Mouse (Mus musculus): ENCODE measurements around the gene Pim2. TPM values are rescaled to one million over a fixed set of nuclear protein-coding genes. Genes with fewer than 3 reads are reported as not detected.

Gene Pim2
- 10.7 TPM in 2 replicates for polyA plus RNA-seq (2014; fragmentation: Nextera tagmentation; extraction: Ambion mirVana)

DNA sequence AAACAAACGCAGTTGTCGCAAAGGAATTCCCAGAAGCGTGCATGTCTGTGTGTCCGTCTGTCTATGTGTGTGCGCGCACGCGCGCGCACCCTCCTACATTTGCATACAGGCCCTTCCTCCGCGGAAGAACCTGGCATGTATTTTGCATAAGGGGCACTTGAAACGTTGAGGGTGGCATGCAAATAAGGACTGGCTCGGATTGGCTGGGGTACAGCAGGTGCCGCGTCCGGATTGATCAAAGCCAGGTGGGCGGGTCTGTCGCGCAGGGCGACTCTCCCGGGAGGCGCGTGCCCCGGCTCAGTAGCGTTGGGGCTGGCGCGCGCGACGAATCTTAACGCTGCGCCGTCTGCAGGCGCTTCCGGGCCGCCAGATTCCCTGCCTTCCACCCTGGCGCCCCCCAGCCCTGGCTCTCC lies at the start of gene Pim2:
Gene Pim2, plus strand, starts transcription at position 256 of the 413 bp plus-strand sequence.
- peaks cover 3% of the 10 kb centered on the region; the same call in 1 of the 2 replicates for H3K4me1 ChIP-seq (replicated peaks; ENCODE audit: control insufficient read depth, insufficient read depth, low read length)

DNA sequence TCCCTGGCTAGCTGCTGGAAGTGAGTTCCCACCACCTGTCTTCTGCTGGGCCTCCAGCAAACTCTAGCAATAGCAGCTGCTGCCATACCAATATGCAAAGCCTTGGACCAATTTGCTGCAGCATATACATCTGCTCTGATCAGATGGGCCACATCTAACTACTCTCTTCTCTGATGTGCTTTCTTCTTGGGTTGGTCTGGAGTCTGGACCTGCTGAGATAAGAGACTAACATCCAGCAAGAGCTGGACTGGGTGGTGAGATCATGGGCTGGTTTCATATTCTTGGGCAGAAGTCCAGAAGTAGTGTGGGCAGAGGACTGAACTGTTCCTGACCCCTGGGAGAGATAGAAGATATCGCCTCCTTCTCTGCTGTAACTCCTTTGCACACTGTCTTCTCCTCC lies 40.9 kb upstream of the Pim2 start:
- DNase-seq (ENCODE audit: low spot score): no peak
- 100% methylated on average over 1 of the region's 1 CpGs for WGBS
- H3K27me3 ChIP-seq (ENCODE audit: control insufficient read depth, insufficient read depth, low read length): no peaks in the 10 kb centered on the region
- no peak overlapping the region for H3K27ac ChIP-seq (ENCODE audit: low read depth, low read length)
- H3K9ac ChIP-seq (ENCODE audit: low read length): no peak overlapping the region
- ATAC-seq (replicated peaks; ENCODE audit: low FRiP score): no peak
- H3K4me1 ChIP-seq (replicated peaks; ENCODE audit: control insufficient read depth, insufficient read depth, low read length): no peaks in the 10 kb centered on the region
- H3K4me3 ChIP-seq (ENCODE audit: low read depth, low read length): no peak overlapping the region
- no peaks in the 10 kb centered on the region for H3K36me3 ChIP-seq (ENCODE audit: control insufficient read depth, insufficient read depth, low read length)
- H3K9me3 ChIP-seq (ENCODE audit: control insufficient read depth, low read length): no peaks in the 10 kb centered on the region
- no peak overlapping the region for H3K4me2 ChIP-seq (ENCODE audit: low read depth, low read length, severe bottlenecking)

More for the DNA sequence above, at the start of gene Pim2:
- peak within 1 kb of the TSS; percentile 91 for H3K4me2 ChIP-seq (ENCODE audit: low read depth, low read length, severe bottlenecking)
- H3K9ac ChIP-seq (ENCODE audit: low read length): peak within 1 kb of the TSS; percentile 45
- DNase-seq (ENCODE audit: low spot score) (peak; percentile 88), ATAC-seq (replicated peaks; ENCODE audit: low FRiP score) (peak; percentile 90)
- no peak within 1 kb of the TSS for H3K27ac ChIP-seq (ENCODE audit: low read depth, low read length)
- H3K27me3 ChIP-seq (ENCODE audit: control insufficient read depth, insufficient read depth, low read length): no peaks in the 10 kb centered on the region
- 12% methylated on average over 36 of the region's 38 CpGs for WGBS
- H3K36me3 ChIP-seq (ENCODE audit: control insufficient read depth, insufficient read depth, low read length): no peaks in the 10 kb centered on the region; the same call in 1 of the 2 replicates
- peak within 1 kb of the TSS; percentile 41 for H3K4me3 ChIP-seq (ENCODE audit: low read depth, low read length)
- H3K9me3 ChIP-seq (ENCODE audit: control insufficient read depth, low read length): no peaks in the 10 kb centered on the region

DNA sequence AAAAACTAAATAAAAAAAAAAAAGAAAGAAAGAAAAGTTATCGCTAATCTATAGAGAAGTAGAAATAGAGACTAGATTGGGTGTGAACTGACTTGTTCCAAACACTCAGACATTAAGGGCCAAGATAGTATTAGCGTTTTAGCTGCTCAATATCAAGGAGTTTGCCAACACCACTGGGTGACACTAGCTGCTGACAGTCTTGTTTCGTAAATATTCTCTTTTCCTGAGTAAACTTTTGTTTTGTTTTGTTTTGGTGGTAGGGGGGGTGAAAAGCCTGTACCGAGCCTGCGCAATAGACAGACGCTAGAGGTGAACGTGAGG lies 37.3 kb upstream of the Pim2 start:
- Histone ChIP-seq H3K4me1 (replicated peaks; ENCODE audit: control insufficient read depth, insufficient read depth, low read length) (no peaks in the 10 kb centered on the region), H3K4me2 (ENCODE audit: low read depth, low read length, severe bottlenecking) (peak overlapping the region; percentile 42; the same call in 1 of the 2 replicates), H3K27me3 (ENCODE audit: control insufficient read depth, insufficient read depth, low read length) (no peaks in the 10 kb centered on the region), H3K27ac (ENCODE audit: low read depth, low read length) (no peak overlapping the region), H3K4me3 (ENCODE audit: low read depth, low read length) (peak overlapping the region; percentile 71), H3K9ac (ENCODE audit: low read length) (no peak overlapping the region), H3K9me3 (ENCODE audit: control insufficient read depth, low read length) (no peaks in the 10 kb centered on the region), H3K36me3 (ENCODE audit: control insufficient read depth, insufficient read depth, low read length) (no peaks in the 10 kb centered on the region)
- 21% methylated on average over 7 of the region's 7 CpGs for WGBS
- no peak for DNase-seq (ENCODE audit: low spot score)
- ATAC-seq (replicated peaks; ENCODE audit: low FRiP score): no peak

DNA sequence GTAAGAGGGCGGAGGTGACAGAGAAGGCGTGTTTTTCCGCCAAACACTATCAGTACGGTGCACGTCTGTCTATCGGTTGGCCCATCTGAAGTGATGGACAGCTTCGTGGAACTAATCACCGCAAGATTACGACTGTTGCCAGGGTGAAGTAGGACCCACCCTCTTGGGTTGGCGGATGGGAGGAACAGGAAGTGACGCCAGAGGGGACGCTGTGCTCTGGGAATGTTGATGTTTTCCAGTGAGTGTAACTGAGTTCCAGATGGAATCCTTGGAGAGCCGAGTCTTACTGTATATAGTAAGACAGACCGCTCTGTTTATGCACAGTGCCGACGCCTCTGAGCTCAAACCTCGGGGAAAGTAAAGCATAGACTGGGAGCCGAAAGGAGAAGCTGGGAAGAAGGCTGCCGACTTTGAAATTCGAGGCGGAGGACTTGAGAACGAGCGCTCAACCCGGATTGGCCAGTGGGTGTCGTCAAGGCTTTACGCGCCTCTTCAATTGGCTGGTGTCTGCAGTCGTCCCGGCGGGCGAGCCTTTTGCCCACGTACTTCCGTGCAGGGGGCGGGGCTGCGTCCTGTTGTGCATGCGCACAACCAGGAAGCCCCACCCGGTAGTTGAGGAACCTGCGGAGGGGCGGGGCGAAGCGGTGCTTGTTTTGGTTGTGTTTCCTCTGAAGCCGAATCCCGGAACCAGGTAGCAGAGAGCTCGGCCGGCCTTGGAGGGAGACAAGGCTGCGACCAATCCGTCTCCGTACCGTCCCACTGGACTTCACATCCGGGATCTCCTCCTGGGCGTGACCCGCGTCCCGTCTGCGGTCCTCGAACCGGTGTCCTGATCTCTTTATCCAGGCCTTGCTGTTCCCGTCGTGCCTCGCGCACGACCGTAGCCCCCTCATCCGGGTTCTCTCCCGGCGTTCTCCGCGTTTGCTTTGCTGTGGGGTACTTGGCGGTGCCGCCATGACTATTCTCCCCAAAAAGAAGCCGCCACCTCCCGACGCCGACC lies 36.6 kb upstream of the Pim2 start, which contains the start of gene Otud5:
Gene Otud5, plus strand, starts transcription at position 202 of the 1,000 bp plus-strand sequence.
- peak within 1 kb of the TSS; percentile 77 for H3K9ac ChIP-seq (ENCODE audit: low read length)
- no peaks in the 10 kb centered on the region for H3K9me3 ChIP-seq (ENCODE audit: control insufficient read depth, low read length)
- ATAC-seq (replicated peaks; ENCODE audit: low FRiP score) (peak; percentile 98), DNase-seq (ENCODE audit: low spot score) (peak; percentile 95)
- H3K27me3 ChIP-seq (ENCODE audit: control insufficient read depth, insufficient read depth, low read length): no peaks in the 10 kb centered on the region
- H3K4me2 ChIP-seq (ENCODE audit: low read depth, low read length, severe bottlenecking): peak within 1 kb of the TSS; percentile 59
- H3K4me1 ChIP-seq (replicated peaks; ENCODE audit: control insufficient read depth, insufficient read depth, low read length): no peaks in the 10 kb centered on the region
- H3K27ac ChIP-seq (ENCODE audit: low read depth, low read length): peak within 1 kb of the TSS; percentile 78
- peak within 1 kb of the TSS; percentile 71 for H3K4me3 ChIP-seq (ENCODE audit: low read depth, low read length)
- H3K36me3 ChIP-seq (ENCODE audit: control insufficient read depth, insufficient read depth, low read length): no peaks in the 10 kb centered on the region
- 20% methylated on average over 73 of the region's 74 CpGs for WGBS

DNA sequence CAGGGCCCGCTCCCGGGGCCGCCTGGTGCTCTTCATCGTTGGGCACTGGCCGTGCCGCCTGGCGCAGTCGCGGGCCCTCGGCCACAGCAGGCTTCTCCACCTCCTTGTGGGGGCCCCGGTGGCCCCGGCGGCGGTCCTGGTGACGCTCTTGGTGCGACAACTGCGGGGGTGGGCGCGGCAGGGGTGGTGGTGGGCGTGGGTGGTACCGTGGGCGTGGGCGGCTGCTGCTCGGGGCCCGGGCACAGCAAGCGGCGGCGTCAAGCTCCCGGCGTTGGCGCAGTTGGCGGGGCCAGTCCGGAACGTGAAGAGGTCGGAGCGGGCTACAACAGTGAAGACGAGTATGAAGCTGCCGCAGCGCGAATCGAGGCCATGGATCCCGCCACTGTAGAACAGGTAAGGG lies 35.7 kb upstream of the Pim2 start:
- Histone ChIP-seq H3K27ac (ENCODE audit: low read depth, low read length) (peak overlapping the region; percentile 55; the same call in 1 of the 2 replicates), H3K4me1 (replicated peaks; ENCODE audit: control insufficient read depth, insufficient read depth, low read length) (no peaks in the 10 kb centered on the region), H3K4me2 (ENCODE audit: low read depth, low read length, severe bottlenecking) (peak overlapping the region; percentile 59), H3K9me3 (ENCODE audit: control insufficient read depth, low read length) (no peaks in the 10 kb centered on the region), H3K27me3 (ENCODE audit: control insufficient read depth, insufficient read depth, low read length) (no peaks in the 10 kb centered on the region), H3K9ac (ENCODE audit: low read length) (peak overlapping the region; percentile 77), H3K36me3 (ENCODE audit: control insufficient read depth, insufficient read depth, low read length) (no peaks in the 10 kb centered on the region), H3K4me3 (ENCODE audit: low read depth, low read length) (peak overlapping the region; percentile 71)
- WGBS: 13% methylated on average over 41 of the region's 42 CpGs
- DNase-seq (ENCODE audit: low spot score) (peak; percentile 57), ATAC-seq (replicated peaks; ENCODE audit: low FRiP score) (no peak)

DNA sequence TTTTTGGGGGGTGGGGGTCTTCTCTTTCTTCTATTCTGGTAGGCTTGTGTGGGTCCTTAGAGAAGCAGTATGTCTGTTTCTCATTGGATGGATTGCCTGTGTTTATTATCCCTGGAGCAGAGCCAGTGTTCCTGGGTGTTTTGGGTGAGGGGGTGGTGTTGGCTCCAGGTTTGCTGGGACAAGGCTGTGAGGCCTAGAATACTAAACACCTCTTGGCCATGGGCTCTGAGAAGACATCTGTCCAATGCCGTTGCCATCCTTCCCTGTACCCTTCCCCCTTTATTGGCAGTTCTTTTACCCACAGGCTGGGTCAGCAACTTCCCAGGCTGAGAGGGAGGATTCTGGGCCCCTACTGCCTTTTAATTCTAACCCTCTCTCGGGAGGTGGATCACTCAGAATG lies 30.2 kb upstream of the Pim2 start:
- Histone ChIP-seq H3K4me3 (ENCODE audit: low read depth, low read length) (no peak overlapping the region), H3K4me2 (ENCODE audit: low read depth, low read length, severe bottlenecking) (no peak overlapping the region), H3K27me3 (ENCODE audit: control insufficient read depth, insufficient read depth, low read length) (no peaks in the 10 kb centered on the region), H3K4me1 (replicated peaks; ENCODE audit: control insufficient read depth, insufficient read depth, low read length) (no peaks in the 10 kb centered on the region), H3K27ac (ENCODE audit: low read depth, low read length) (no peak overlapping the region), H3K9ac (ENCODE audit: low read length) (no peak overlapping the region), H3K36me3 (ENCODE audit: control insufficient read depth, insufficient read depth, low read length) (no peaks in the 10 kb centered on the region), H3K9me3 (ENCODE audit: control insufficient read depth, low read length) (no peaks in the 10 kb centered on the region)
- DNase-seq (ENCODE audit: low spot score) (no peak), ATAC-seq (replicated peaks; ENCODE audit: low FRiP score) (no peak)
- WGBS: 81% methylated on average over 2 of the region's 2 CpGs

DNA sequence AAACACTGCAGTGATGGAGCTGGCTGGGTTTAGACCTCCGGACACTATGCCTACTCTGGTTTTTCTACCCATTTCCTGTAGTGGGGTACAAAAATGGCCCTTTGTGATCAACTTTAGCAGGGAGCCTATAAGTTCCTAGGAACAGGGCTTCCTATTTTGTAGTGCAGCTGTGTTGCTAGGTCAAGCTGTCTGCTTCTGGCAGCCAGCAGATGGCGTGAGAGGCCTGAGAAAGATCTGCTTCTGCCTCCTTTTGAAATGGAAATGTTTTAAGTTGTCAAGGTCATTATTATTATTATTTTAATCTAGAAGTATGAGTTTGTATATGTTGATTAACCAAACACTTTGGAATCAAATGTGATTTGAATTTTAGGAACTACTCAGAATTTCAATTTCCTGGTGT lies 23.5 kb upstream of the Pim2 start:
- DNase-seq (ENCODE audit: low spot score) (no peak), ATAC-seq (replicated peaks; ENCODE audit: low FRiP score) (no peak)
- Histone ChIP-seq H3K4me2 (ENCODE audit: low read depth, low read length, severe bottlenecking) (no peak overlapping the region), H3K9ac (ENCODE audit: low read length) (no peak overlapping the region), H3K27ac (ENCODE audit: low read depth, low read length) (no peak overlapping the region), H3K27me3 (ENCODE audit: control insufficient read depth, insufficient read depth, low read length) (no peaks in the 10 kb centered on the region), H3K4me1 (replicated peaks; ENCODE audit: control insufficient read depth, insufficient read depth, low read length) (no peaks in the 10 kb centered on the region), H3K9me3 (ENCODE audit: control insufficient read depth, low read length) (no peaks in the 10 kb centered on the region), H3K4me3 (ENCODE audit: low read depth, low read length) (no peak overlapping the region), H3K36me3 (ENCODE audit: control insufficient read depth, insufficient read depth, low read length) (no peaks in the 10 kb centered on the region)
- WGBS: 52% methylated on average over 2 of the region's 2 CpGs

DNA sequence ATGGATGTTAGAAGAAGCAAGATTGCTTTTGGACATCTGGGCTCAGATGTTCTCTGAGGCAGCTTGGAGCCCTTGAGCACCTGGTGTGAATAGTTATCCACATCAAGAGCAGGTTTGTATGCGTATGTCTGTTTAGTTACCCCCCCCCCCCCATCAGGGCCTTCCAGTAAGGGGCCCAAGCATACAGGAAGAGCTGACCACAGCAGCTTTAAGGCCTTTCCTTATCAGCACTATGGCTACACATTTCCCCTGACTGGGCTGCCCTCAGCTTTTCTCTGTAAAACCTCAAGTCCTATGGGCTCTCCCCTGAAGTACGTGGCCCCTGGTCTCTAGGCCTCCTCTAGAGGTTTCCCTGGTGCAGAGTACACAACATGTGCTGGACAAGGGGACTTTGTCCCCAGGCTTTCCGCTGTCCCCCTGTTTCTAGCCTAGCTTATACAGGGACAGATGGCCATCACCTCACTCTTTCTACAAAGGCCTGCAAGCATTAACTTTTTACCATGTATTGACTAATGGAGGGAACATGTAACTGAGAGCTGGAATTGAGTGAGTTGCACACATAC lies 18.8 kb upstream of the Pim2 start:
- Histone ChIP-seq H3K4me2 (ENCODE audit: low read depth, low read length, severe bottlenecking) (no peak overlapping the region), H3K36me3 (ENCODE audit: control insufficient read depth, insufficient read depth, low read length) (no peaks in the 10 kb centered on the region), H3K9me3 (ENCODE audit: control insufficient read depth, low read length) (no peaks in the 10 kb centered on the region), H3K9ac (ENCODE audit: low read length) (no peak overlapping the region), H3K27ac (ENCODE audit: low read depth, low read length) (no peak overlapping the region), H3K4me1 (replicated peaks; ENCODE audit: control insufficient read depth, insufficient read depth, low read length) (no peaks in the 10 kb centered on the region), H3K4me3 (ENCODE audit: low read depth, low read length) (no peak overlapping the region), H3K27me3 (ENCODE audit: control insufficient read depth, insufficient read depth, low read length) (no peaks in the 10 kb centered on the region)
- 94% methylated on average over 3 of the region's 3 CpGs for WGBS
- no peak for ATAC-seq (replicated peaks; ENCODE audit: low FRiP score)
- no peak for DNase-seq (ENCODE audit: low spot score)
